ENCODE assay signal across 20 mouse cellular contexts in genomic region chr2:28160568-28160967, GRCm38 (mm10). TPM values are rescaled to one million over a fixed set of nuclear protein-coding genes. Genes with fewer than 3 reads are reported as not detected.
DNase-seq lines count a peak whose midpoint lies in the region; ATAC-seq and TF ChIP-seq lines count a peak whose summit lies in the region.
"Had no signal": no experiment of that assay in that cellular context is flagged by ENCODE, and none has a peak within 500 bp of the region (broad histone marks: within the 10 kb centered on the region; RNA-seq: fewer than 3 reads in every experiment).

No protein-coding gene starts in this region.

- ATAC-seq in hindbrain, embryonic 15.5 days (ENCODE audit: low FRiP score, low read depth), result 0 out of 2 replicates have a peak, but pooled peaks have one; percentile 35
- ATAC-seq in hindbrain, embryonic 12.5 days (ENCODE audit: low FRiP score), result no peak
- ATAC-seq in hindbrain, postnatal 0 days, result 0 out of 2 replicates have a peak, but pooled peaks have one; percentile 34
- 0 out of 2 replicates have a peak, but pooled peaks have one; percentile 56 for ATAC-seq in midbrain, embryonic 15.5 days (replicated peaks)
- ATAC-seq: forebrain, embryonic 13.5 days had no signal

- WGBS in hindbrain, embryonic 15.5 days, result 41% methylated on average over 7 of the region's 7 CpGs
- 56% methylated on average over 7 of the region's 7 CpGs for WGBS in hindbrain, embryonic 12.5 days
- WGBS in hindbrain, postnatal 0 days, result 42% methylated on average over 7 of the region's 7 CpGs
- 40% methylated on average over 7 of the region's 7 CpGs for WGBS in midbrain, embryonic 15.5 days

- H3K9me3 ChIP-seq in hindbrain, embryonic 15.5 days, result no peaks in the 10 kb centered on the region
- H3K9me3 ChIP-seq in hindbrain, embryonic 12.5 days (replicated peaks), result no peaks in the 10 kb centered on the region
- H3K9me3 ChIP-seq in hindbrain, postnatal 0 days (ENCODE audit: low read length), result no peaks in the 10 kb centered on the region
- H3K9me3 ChIP-seq in midbrain, embryonic 15.5 days, result no peaks in the 10 kb centered on the region
- H3K9me3 ChIP-seq: embryonic facial prominence, embryonic 12.5 days; forebrain, embryonic 13.5 days; neural tube, embryonic 13.5 days had no signal

- no peak for TF ChIP-seq CTCF in brain, embryonic 14.5 days (IDR thresholded peaks at IDR 0.05; ENCODE audit: borderline replicate concordance, extremely low read depth, insufficient read depth, insufficient read length)
- no peak for TF ChIP-seq CTCF in hindbrain, postnatal 0 days (IDR thresholded peaks at IDR 0.05; ENCODE audit: low read depth)

- intact Hi-C loops in gastrocnemius, postnatal 36 days (cut with DNase I), result no loop called here

- H3K4me1 ChIP-seq in hindbrain, embryonic 15.5 days (replicated peaks), result 0 out of 2 replicates have a peak, but pooled peaks cover 5% of the 10 kb centered on the region
- peaks cover 2% of the 10 kb centered on the region; the same call in 1 of the 2 replicates for H3K4me1 ChIP-seq in hindbrain, embryonic 12.5 days
- H3K4me1 ChIP-seq in hindbrain, postnatal 0 days (ENCODE audit: insufficient read depth, low read length), result peaks cover 14% of the 10 kb centered on the region; the same call in 1 of the 2 replicates
- H3K4me1 ChIP-seq in midbrain, embryonic 15.5 days, result peaks cover 9% of the 10 kb centered on the region

- TF ChIP-seq POLR2A in brain, embryonic 14.5 days (IDR thresholded peaks at IDR 0.05; ENCODE audit: borderline replicate concordance, extremely low read depth, insufficient read depth, insufficient read length, poor library complexity, severe bottlenecking), result no peak

- H3K4me2 ChIP-seq in hindbrain, embryonic 15.5 days, result no peak overlapping the region
- H3K4me2 ChIP-seq in hindbrain, embryonic 12.5 days (replicated peaks), result no peak overlapping the region
- no peak overlapping the region for H3K4me2 ChIP-seq in hindbrain, postnatal 0 days (ENCODE audit: low read depth, low read length)
- H3K4me2 ChIP-seq in midbrain, embryonic 15.5 days, result no peak overlapping the region
- H3K4me2 ChIP-seq: embryonic facial prominence, embryonic 12.5 days; forebrain, embryonic 13.5 days; heart, embryonic 11.5 days; neural tube, embryonic 13.5 days had no signal

- no peaks in the 10 kb centered on the region for H3K36me3 ChIP-seq in hindbrain, embryonic 15.5 days
- H3K36me3 ChIP-seq in hindbrain, embryonic 12.5 days, result no peaks in the 10 kb centered on the region
- no peaks in the 10 kb centered on the region for H3K36me3 ChIP-seq in hindbrain, postnatal 0 days (ENCODE audit: insufficient read depth, low read length)
- no peaks in the 10 kb centered on the region for H3K36me3 ChIP-seq in midbrain, embryonic 15.5 days (replicated peaks)
- H3K36me3 ChIP-seq: embryonic facial prominence, embryonic 12.5 days; neural tube, embryonic 13.5 days had no signal

- H3K9ac ChIP-seq in hindbrain, embryonic 15.5 days, result no peak overlapping the region
- no peak overlapping the region for H3K9ac ChIP-seq in hindbrain, embryonic 12.5 days
- H3K9ac ChIP-seq in hindbrain, postnatal 0 days (replicated peaks; ENCODE audit: low read length), result no peak overlapping the region
- no peak overlapping the region for H3K9ac ChIP-seq in midbrain, embryonic 15.5 days
- H3K9ac ChIP-seq: embryonic facial prominence, embryonic 12.5 days; forebrain, embryonic 13.5 days; neural tube, embryonic 13.5 days had no signal

- no peak overlapping the region for H3K4me3 ChIP-seq in hindbrain, embryonic 15.5 days
- no peak overlapping the region for H3K4me3 ChIP-seq in hindbrain, embryonic 12.5 days
- no peak overlapping the region for H3K4me3 ChIP-seq in hindbrain, postnatal 0 days (ENCODE audit: low read length)
- H3K4me3 ChIP-seq in midbrain, embryonic 15.5 days, result no peak overlapping the region
- H3K4me3 ChIP-seq: embryonic facial prominence, embryonic 12.5 days; erythroblast, embryonic 14.5 days; forebrain, embryonic 13.5 days; neural tube, embryonic 13.5 days had no signal

- DNase-seq in brain, embryonic 14.5 days (ENCODE audit: low read depth), result peak; percentile 63
- DNase-seq in hindbrain, postnatal 0 days (ENCODE audit: low spot score), result peak; percentile 13
- no peak for DNase-seq in gastrocnemius, postnatal 36 days
- DNase-seq in neural tube, embryonic 10.5 days (ENCODE audit: extremely low spot score, low spot score), result no peak
- DNase-seq: adrenal gland, postnatal 36 days; cerebellum, adult 2 months; cerebellum, postnatal 36 days; heart, postnatal 10 days; kidney, adult 2 months; kidney, postnatal 10 days; liver; right cerebral cortex, adult 18-20 months had no signal

- no peaks in the 10 kb centered on the region for H3K27me3 ChIP-seq in hindbrain, embryonic 15.5 days
- no peaks in the 10 kb centered on the region for H3K27me3 ChIP-seq in hindbrain, embryonic 12.5 days
- H3K27me3 ChIP-seq in hindbrain, postnatal 0 days (ENCODE audit: insufficient read depth, low read length), result no peaks in the 10 kb centered on the region
- no peaks in the 10 kb centered on the region for H3K27me3 ChIP-seq in midbrain, embryonic 15.5 days (replicated peaks)
- H3K27me3 ChIP-seq: embryonic facial prominence, embryonic 12.5 days; forebrain, embryonic 13.5 days; neural tube, embryonic 13.5 days had no signal

- H3K27ac ChIP-seq in hindbrain, embryonic 15.5 days (replicated peaks), result no peak overlapping the region
- H3K27ac ChIP-seq in hindbrain, embryonic 12.5 days, result no peak overlapping the region
- no peak overlapping the region for H3K27ac ChIP-seq in hindbrain, postnatal 0 days
- H3K27ac ChIP-seq in midbrain, embryonic 15.5 days, result peak overlapping the region; percentile 12; the same call in 1 of the 2 replicates
- H3K27ac ChIP-seq: embryonic facial prominence, embryonic 12.5 days; forebrain, embryonic 13.5 days; neural tube, embryonic 13.5 days had no signal

RNA-seq across cellular contexts. Expression of gene Olfm1, which starts 32.2 kb away (rescaled TPM):
- 343 and 372 TPM in 2 replicates for polyA plus RNA-seq in hindbrain, embryonic 15.5 days (2015; fragmentation: Nextera tagmentation; extraction: Ambion mirVana)
- 189 and 191 TPM in 2 replicates for polyA plus RNA-seq in hindbrain, embryonic 12.5 days (2016; fragmentation: Nextera tagmentation; extraction: Ambion mirVana)
- 223 and 383 TPM in 2 replicates for polyA plus RNA-seq in brain, embryonic 14.5 days (2012; rRNA removed)
- 460 and 484 TPM in 2 replicates for total RNA-seq in hindbrain, postnatal 0 days (2014; rRNA removed)
- polyA plus RNA-seq in hindbrain, postnatal 0 days (2015; fragmentation: Nextera tagmentation; extraction: Ambion mirVana), result 346 and 367 TPM in 2 replicates
- 322 and 328 TPM in 2 replicates for polyA plus RNA-seq in midbrain, embryonic 15.5 days (2015; fragmentation: Nextera tagmentation; extraction: Ambion mirVana)
- 1 to 10 TPM; 5.5 to 6.8 TPM for total RNA-seq in gastrocnemius, postnatal 36 days (2021)

Comparison
In these comparisons a context has a peak if more than half of its experiments do, and no peak if none do; other contexts are left out.
1. DNase-seq: peak in brain, embryonic 14.5 days (single experiment) and hindbrain, postnatal 0 days (single experiment); none in gastrocnemius, postnatal 36 days (0 of 2) and neural tube, embryonic 10.5 days (single experiment).